Mouse (Mus musculus) ovary, postnatal 36 days (tissue): ENCODE results near the gene Tnfsf9.
"Not testable (repeated sequence)": the region's sequence is repeated elsewhere in the genome, so short reads cannot be mapped to it uniquely, and the experiment has no call there.

Source experiments
- DNase-seq: peaks from one replicate; pipeline ENCODE4 v3.0.0; 2022; ENCODE audit warnings: low spot score, mixed read lengths

The Tnfsf9 gene

GRCm38 (mm10) chr17:57095855-57096622 is 9.1 kb upstream of the Tnfsf9 start:
- DNase-seq: no peak

- DNase-seq: peak; percentile 80
Observed at GRCm38 (mm10) chr17:57096623-57096920, 8.6 kb upstream of the Tnfsf9 start.

- no peak for DNase-seq
Observed at GRCm38 (mm10) chr17:57098321-57098720, 6.8 kb upstream of the Tnfsf9 start.

GRCm38 (mm10) chr17:57099629-57100325 is 5.3 kb upstream of the Tnfsf9 start:
- DNase-seq: no peak

- DNase-seq: no peak
Observed at GRCm38 (mm10) chr17:57102276-57102675, 2.8 kb upstream of the Tnfsf9 start.

- no peak for DNase-seq
Observed at GRCm38 (mm10) chr17:57104496-57104895, 629 bp upstream of the Tnfsf9 start.

GRCm38 (mm10) chr17:57106035-57106368 is 877 bp downstream of the Tnfsf9 start:
- no peak for DNase-seq

- no peak for DNase-seq
Observed at GRCm38 (mm10) chr17:57107064-57107463, 1.9 kb downstream of the Tnfsf9 start.

- no peak for DNase-seq
Observed at GRCm38 (mm10) chr17:57108040-57108665, 3.0 kb downstream of the Tnfsf9 start.

- DNase-seq: no peak
Observed at GRCm38 (mm10) chr17:57108666-57109171, 3.6 kb downstream of the Tnfsf9 start.

- no peak for DNase-seq
Observed at GRCm38 (mm10) chr17:57110005-57110404, 4.9 kb downstream of the Tnfsf9 start.

GRCm38 (mm10) chr17:57112768-57113474 is 7.8 kb downstream of the Tnfsf9 start:
- DNase-seq: no peak

GRCm38 (mm10) chr17:57116801-57117200 is 11.7 kb downstream of the Tnfsf9 start:
- no peak for DNase-seq

- DNase-seq: peak; percentile 40
Observed at GRCm38 (mm10) chr17:57118524-57119349, 13.6 kb downstream of the Tnfsf9 start.

GRCm38 (mm10) chr17:57121856-57122255 is 16.7 kb downstream of the Tnfsf9 start:
- no peak for DNase-seq

GRCm38 (mm10) chr17:57123192-57124118 is 18.3 kb downstream of the Tnfsf9 start:
- no peak for DNase-seq

GRCm38 (mm10) chr17:57124792-57125191 is 19.7 kb downstream of the Tnfsf9 start:
- no peak for DNase-seq

GRCm38 (mm10) chr17:57125853-57126622 is 20.9 kb downstream of the Tnfsf9 start:
- no peak for DNase-seq

- DNase-seq: no peak
Observed at GRCm38 (mm10) chr17:57131793-57132192, 26.7 kb downstream of the Tnfsf9 start.

- not testable (repeated sequence) for DNase-seq
Observed at GRCm38 (mm10) chr17:57134021-57134420, 28.9 kb downstream of the Tnfsf9 start.
